Mouse (Mus musculus): ENCODE results near the gene Ap2a1. TPM values are rescaled to one million over a fixed set of nuclear protein-coding genes. Genes with fewer than 3 reads are reported as not detected.
A peak's percentile ranks its signal among the peaks of the same experiment; 100 is the strongest.

Ap2a1 gene
- polyA plus RNA-seq, 1 experiment from 2014 or later = 83.2 TPM

DNA sequence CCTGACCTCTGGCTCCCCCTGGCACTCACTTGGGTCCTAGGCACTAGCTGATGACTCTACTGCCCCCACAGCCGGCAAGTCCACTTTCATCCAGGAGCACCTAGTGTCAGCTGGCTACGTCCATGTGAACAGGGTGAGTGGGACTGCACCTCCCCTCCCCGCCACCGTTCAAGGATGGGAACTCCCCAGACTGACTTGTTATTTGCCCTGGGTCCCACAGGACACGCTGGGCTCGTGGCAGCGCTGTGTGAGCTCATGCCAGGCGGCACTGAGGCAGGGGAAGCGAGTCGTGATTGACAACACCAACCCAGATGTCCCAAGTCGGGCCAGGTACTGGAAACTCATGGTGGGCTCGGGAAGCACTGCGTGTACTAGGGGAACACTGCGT is 67.9 kb downstream of the Ap2a1 start:
- H3K27ac ChIP-seq (ENCODE audit: low read depth) = peak overlapping the region; percentile 67; the same call in 1 of the 2 replicates
- no peak overlapping the region for H3K4me2 ChIP-seq
- no peak for DNase-seq
- H3K9ac ChIP-seq = no peak overlapping the region
- no peak for TF ChIP-seq CTCF (IDR thresholded peaks at IDR 0.05; ENCODE audit: low read depth)
- no peaks in the 10 kb centered on the region for H3K9me3 ChIP-seq (ENCODE audit: low read depth, low read length)
- H3K27me3 ChIP-seq (ENCODE audit: insufficient read depth, low read length) = no peaks in the 10 kb centered on the region
- peaks cover 54% of the 10 kb centered on the region for H3K36me3 ChIP-seq (ENCODE audit: insufficient read depth)
- no peak overlapping the region for H3K4me3 ChIP-seq (ENCODE audit: low read depth, low read length)
- peaks cover 9% of the 10 kb centered on the region for H3K4me1 ChIP-seq (ENCODE audit: insufficient read depth)
- no peak for ATAC-seq (ENCODE audit: insufficient read depth)
- WGBS = 72% methylated on average over 14 of the region's 14 CpGs

DNA sequence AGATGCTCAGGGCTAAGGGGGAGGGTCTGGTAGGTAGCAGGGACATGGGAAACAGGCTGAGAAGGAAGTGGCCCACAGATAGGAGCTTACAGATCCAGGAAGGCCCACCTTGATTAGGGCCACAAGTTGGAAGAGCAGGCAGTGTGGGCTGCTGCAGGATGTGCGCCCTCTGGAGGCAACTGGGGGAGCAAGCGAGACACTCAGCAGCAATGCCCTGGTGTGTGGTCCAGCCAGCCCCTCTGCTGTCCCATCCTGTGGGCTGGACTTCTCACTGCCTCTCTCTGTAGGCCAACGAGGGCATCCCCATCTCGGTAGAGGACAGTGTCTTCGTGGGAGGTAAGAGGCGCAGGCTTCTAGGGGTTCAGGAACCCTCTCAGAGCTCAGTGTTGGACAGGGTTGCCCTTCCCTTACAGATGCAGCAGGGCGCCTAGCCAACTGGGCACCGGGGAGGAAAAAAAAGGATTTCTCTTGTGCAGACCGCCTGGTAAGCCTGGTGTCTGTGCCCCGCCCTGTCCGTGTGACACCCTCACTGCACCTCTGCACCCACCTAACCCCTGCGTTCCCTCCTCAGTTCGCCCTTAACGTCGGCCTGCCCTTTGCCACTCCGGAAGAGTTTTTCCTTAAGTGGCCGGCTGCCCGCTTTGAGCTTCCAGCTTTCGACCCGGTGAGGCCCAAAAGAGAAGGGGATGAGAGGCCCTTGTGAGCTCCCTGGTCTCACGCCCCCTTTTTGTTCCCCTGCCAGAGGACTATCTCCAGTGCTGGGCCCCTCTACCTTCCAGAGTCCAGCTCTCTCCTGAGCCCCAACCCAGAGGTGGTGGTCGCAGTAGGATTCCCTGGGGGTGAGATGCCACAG is 68.5 kb downstream of the Ap2a1 start:
- peak; percentile 94 for TF ChIP-seq CTCF (IDR thresholded peaks at IDR 0.05; ENCODE audit: low read depth)
- DNase-seq (peak; percentile 90), ATAC-seq (ENCODE audit: insufficient read depth) (peak; percentile 59)
- Histone ChIP-seq H3K36me3 (ENCODE audit: insufficient read depth) (peaks cover 48% of the 10 kb centered on the region), H3K9ac (no peak overlapping the region), H3K4me2 (no peak overlapping the region), H3K27ac (ENCODE audit: low read depth) (peak overlapping the region; percentile 67), H3K27me3 (ENCODE audit: insufficient read depth, low read length) (no peaks in the 10 kb centered on the region), H3K4me1 (ENCODE audit: insufficient read depth) (peaks cover 8% of the 10 kb centered on the region), H3K9me3 (ENCODE audit: low read depth, low read length) (no peaks in the 10 kb centered on the region), H3K4me3 (ENCODE audit: low read depth, low read length) (no peak overlapping the region)
- WGBS = 47% methylated on average over 22 of the region's 22 CpGs

DNA sequence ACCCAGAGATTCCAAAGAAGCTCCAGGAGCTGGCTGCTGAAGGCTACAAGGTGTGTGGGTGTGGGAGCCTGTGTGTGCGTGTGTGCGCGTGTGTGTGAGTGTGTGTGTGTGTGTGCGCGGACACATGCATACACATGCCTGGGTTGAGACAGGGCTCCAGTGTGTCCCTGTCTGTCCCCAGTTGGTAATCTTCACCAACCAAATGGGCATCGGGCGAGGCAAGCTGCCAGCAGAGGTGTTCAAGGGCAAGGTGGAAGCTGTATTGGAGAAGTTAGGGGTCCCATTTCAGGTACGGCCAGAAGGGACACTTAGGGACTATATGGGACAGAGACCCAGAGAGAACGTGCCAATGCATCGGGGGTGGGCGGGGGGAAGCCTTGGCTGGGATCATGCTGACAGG is 69.4 kb downstream of the Ap2a1 start:
- Histone ChIP-seq H3K27me3 (ENCODE audit: insufficient read depth, low read length) (no peaks in the 10 kb centered on the region), H3K9me3 (ENCODE audit: low read depth, low read length) (no peaks in the 10 kb centered on the region), H3K36me3 (ENCODE audit: insufficient read depth) (peaks cover 39% of the 10 kb centered on the region), H3K4me2 (no peak overlapping the region), H3K9ac (no peak overlapping the region), H3K4me1 (ENCODE audit: insufficient read depth) (peaks cover 8% of the 10 kb centered on the region), H3K4me3 (ENCODE audit: low read depth, low read length) (no peak overlapping the region), H3K27ac (ENCODE audit: low read depth) (no peak overlapping the region)
- 86% methylated on average over 11 of the region's 11 CpGs for WGBS
- no peak for DNase-seq
- no peak for ATAC-seq (ENCODE audit: insufficient read depth)
- TF ChIP-seq CTCF (IDR thresholded peaks at IDR 0.05; ENCODE audit: low read depth) = no peak

DNA sequence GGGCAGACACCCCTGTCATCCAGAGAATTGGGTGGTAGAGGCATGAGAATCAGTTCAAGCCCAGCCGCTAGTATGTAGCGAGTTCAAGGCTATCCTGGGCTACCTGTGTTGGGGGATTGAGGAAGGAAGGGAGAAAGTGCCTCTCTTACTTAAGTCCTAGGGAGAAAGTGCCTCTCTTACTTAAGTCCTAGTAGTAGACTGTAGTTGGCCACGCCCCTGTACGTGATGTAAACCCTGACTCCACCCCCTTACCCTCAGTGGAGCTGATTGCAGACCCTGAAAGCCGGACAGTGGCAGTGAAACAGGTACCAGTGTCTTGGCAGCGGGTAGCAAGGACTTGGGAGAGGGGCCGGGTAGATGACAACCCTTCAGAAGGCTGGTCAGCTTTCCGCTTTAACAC is 71.4 kb downstream of the Ap2a1 start:
- Histone ChIP-seq H3K4me1 (ENCODE audit: insufficient read depth) (peaks cover 21% of the 10 kb centered on the region), H3K9me3 (ENCODE audit: low read depth, low read length) (no peaks in the 10 kb centered on the region), H3K27ac (ENCODE audit: low read depth) (peak overlapping the region; percentile 24; the same call in 1 of the 2 replicates), H3K36me3 (ENCODE audit: insufficient read depth) (peaks cover 30% of the 10 kb centered on the region), H3K27me3 (ENCODE audit: insufficient read depth, low read length) (no peaks in the 10 kb centered on the region), H3K9ac (peak overlapping the region; percentile 78), H3K4me3 (ENCODE audit: low read depth, low read length) (peak overlapping the region; percentile 70), H3K4me2 (peak overlapping the region; percentile 97)
- WGBS = 25% methylated on average over 8 of the region's 8 CpGs
- TF ChIP-seq CTCF (IDR thresholded peaks at IDR 0.05; ENCODE audit: low read depth) = no peak
- ATAC-seq (ENCODE audit: insufficient read depth) = no peak
- peak; percentile 77 for DNase-seq

DNA sequence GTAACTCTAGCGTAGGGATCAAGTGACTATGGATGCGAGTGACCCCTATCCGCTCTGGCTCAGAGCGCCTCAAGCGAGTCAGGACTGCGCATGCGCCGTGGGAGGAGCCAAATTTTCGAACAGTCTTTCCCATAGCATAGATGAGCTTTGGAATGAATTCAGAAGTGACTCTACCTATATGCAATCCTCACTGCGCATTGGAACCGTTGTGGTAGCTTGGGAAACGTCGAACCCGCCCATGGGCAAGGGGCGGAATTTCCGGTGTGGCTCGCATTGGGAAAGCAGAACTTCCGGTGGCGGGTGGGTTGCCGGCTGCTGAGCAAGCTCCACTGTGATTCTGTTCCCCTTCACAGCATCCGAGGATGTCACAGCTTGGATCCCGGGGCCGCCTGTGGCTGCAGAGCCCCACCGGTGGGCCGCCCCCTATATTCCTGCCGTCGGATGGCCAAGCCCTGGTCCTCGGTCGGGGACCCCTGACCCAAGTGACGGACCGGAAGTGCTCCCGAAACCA is 72.2 kb downstream of the Ap2a1 start, which contains the start of gene Pnkp:
TSS of gene Pnkp (plus strand) at position 98 of the 511 bp plus-strand sequence.
- Histone ChIP-seq H3K9me3 (ENCODE audit: low read depth, low read length) (no peaks in the 10 kb centered on the region), H3K27me3 (ENCODE audit: insufficient read depth, low read length) (no peaks in the 10 kb centered on the region), H3K36me3 (ENCODE audit: insufficient read depth) (peaks cover 30% of the 10 kb centered on the region), H3K4me1 (ENCODE audit: insufficient read depth) (peaks cover 21% of the 10 kb centered on the region), H3K4me2 (peak within 1 kb of the TSS; percentile 97), H3K9ac (peak within 1 kb of the TSS; percentile 78), H3K27ac (ENCODE audit: low read depth) (peak within 1 kb of the TSS; percentile 86), H3K4me3 (ENCODE audit: low read depth, low read length) (peak within 1 kb of the TSS; percentile 70)
- WGBS = under 1% methylated on average over 32 of the region's 32 CpGs
- TF ChIP-seq CTCF (IDR thresholded peaks at IDR 0.05; ENCODE audit: low read depth) = no peak
- DNase-seq (peak; percentile 94), ATAC-seq (ENCODE audit: insufficient read depth) (peak; percentile 48)

DNA sequence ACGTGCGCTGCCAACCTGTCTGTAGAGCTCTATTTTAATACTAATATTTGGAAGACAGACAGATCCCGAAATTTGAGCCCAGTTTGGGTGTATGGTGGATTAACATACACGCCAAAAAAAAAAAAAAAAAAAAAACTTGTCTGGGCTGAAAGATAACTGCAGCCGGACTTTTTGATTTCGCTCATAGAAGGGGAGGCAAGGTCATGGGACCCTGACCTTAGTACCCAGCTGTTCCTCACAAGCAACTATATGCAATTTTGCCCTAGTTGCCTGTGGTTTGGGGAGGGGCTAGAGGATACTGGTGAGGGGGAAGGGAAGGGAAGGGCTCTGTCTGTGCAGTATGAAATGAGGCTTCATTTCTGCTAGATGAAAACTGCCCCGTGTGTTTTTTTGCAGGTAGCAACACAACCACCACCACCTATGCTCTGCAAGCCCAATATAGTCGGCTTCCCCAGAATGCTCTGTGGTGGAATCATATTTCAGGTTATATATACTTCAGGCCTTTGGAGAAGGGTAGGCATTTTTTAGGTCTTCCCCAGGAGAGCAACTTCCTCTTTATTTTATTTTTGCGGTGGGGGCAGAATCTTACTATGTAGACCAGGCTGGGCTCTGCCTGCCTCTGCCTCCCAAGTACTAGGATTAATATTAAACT is 72.9 kb downstream of the Ap2a1 start:
- 61% methylated on average over 9 of the region's 9 CpGs for WGBS
- DNase-seq (no peak), ATAC-seq (ENCODE audit: insufficient read depth) (no peak)
- Histone ChIP-seq H3K27me3 (ENCODE audit: insufficient read depth, low read length) (no peaks in the 10 kb centered on the region), H3K4me3 (ENCODE audit: low read depth, low read length) (peak overlapping the region; percentile 70), H3K9me3 (ENCODE audit: low read depth, low read length) (no peaks in the 10 kb centered on the region), H3K4me1 (ENCODE audit: insufficient read depth) (peaks cover 21% of the 10 kb centered on the region), H3K9ac (peak overlapping the region; percentile 78), H3K27ac (ENCODE audit: low read depth) (peak overlapping the region; percentile 86; the same call in 1 of the 2 replicates), H3K4me2 (peak overlapping the region; percentile 97), H3K36me3 (ENCODE audit: insufficient read depth) (peaks cover 28% of the 10 kb centered on the region; the same call in 1 of the 2 replicates)
- TF ChIP-seq CTCF (IDR thresholded peaks at IDR 0.05; ENCODE audit: low read depth) = no peak

DNA sequence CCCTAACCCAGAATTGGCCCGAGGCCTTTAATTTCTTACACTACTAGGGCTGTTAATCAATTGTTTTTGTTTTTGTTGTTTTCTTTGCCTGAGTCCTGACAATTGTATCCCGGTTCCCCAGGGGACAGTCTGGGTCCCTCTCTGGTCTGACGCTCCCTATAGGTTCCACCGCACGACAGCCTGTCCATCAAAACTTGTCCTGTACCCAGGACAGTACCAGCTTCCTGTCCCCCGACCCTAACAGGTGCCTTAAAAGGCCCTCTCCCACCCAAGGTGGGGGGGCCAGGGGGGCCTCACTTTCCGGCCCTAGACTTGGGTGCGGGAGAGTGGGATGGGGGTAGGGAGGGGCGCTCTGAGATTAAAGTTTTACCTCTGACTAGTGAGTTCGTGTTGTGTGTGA is 74.3 kb downstream of the Ap2a1 start:
- Histone ChIP-seq H3K4me3 (ENCODE audit: low read depth, low read length) (peak overlapping the region; percentile 50), H3K4me2 (peak overlapping the region; percentile 92), H3K27ac (ENCODE audit: low read depth) (peak overlapping the region; percentile 96), H3K36me3 (ENCODE audit: insufficient read depth) (peaks cover 27% of the 10 kb centered on the region; the same call in 1 of the 2 replicates), H3K9me3 (ENCODE audit: low read depth, low read length) (no peaks in the 10 kb centered on the region), H3K27me3 (ENCODE audit: insufficient read depth, low read length) (no peaks in the 10 kb centered on the region), H3K4me1 (ENCODE audit: insufficient read depth) (peaks cover 21% of the 10 kb centered on the region), H3K9ac (peak overlapping the region; percentile 66)
- DNase-seq (no peak), ATAC-seq (ENCODE audit: insufficient read depth) (no peak)
- no peak for TF ChIP-seq CTCF (IDR thresholded peaks at IDR 0.05; ENCODE audit: low read depth)
- whole genome bisulfite sequencing = 42% methylated on average over 10 of the region's 10 CpGs

Measured in lung, embryonic 14.5 days (tissue).